Mouse (Mus musculus): ENCODE measurements around the gene Gm42674.

- TF ChIP-seq CTCF (IDR thresholded peaks at IDR 0.05; ENCODE audit: extremely low read depth, insufficient read length, insufficient replicate concordance, low read depth, low read length), result no peak
- TF ChIP-seq POLR2A (IDR thresholded peaks at IDR 0.05; ENCODE audit: low read depth, low read length), result no peak
Observed at GRCm38 (mm10) chr3:90603623-90604022, 1.9 kb downstream of the Gm42674 start, which contains the start of gene S100a4.

Measured in small intestine, adult 2 months (tissue).